Mouse (Mus musculus) stomach, postnatal 0 days (tissue): ENCODE results near the gene Endov.

Experiments
- CTCF ChIP-seq: IDR thresholded peaks from 2 replicates; pipeline ENCODE4 v1.5.1; 2016; ENCODE audit warnings: antibody characterized with exemption, low read depth, mild to moderate bottlenecking, moderate library complexity
- EP300 ChIP-seq: optimal IDR thresholded peaks from 2 replicates; pipeline ENCODE3; 2016; ENCODE audit warnings: antibody characterized with exemption

DNA sequence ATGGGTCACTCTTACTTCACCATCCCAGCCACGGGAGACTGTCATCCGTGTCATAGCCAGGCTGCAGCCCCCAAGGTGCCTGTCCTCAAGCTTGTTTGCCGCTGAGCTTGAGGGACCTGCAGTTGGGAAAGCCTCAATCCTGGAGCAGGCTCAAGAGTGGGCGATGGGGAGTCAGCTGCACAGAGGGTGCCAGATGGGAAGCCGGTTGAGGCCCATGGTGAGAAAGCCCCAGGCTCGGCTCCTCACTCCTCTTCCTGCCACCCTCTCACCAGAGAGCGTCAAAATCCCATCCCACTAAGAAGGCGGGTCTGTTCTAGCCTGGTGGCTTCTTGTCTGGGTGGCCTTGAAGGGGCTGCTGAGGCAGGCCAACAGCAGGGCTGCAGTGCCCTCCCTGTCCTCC is 16.6 kb downstream of the Endov start:
- no peak for TF ChIP-seq CTCF
- no peak for TF ChIP-seq EP300
